Mouse (Mus musculus) layer of hippocampus, postnatal 25 days (tissue): Measurements from ENCODE around the gene 1110017D15Rik. TPM values are rescaled to one million over a fixed set of nuclear protein-coding genes. Genes with fewer than 3 reads are reported as not detected.

Experiments used
- DNase-seq, 2 experiments: peaks; one replicate each; pipeline ENCODE4 v3.0.0; 2022; ENCODE audit warnings: mixed read lengths in 2 of 2, low spot score in 1 of 2; ENCODE audit errors: extremely low spot score in 1 of 2
- total RNA-seq, 2 experiments: library from RNA; stranded (reverse); gene quantifications; 2 replicates each; pipeline ENCODE4 v1.2.3; 2021

1110017D15Rik gene
- total RNA-seq, 2 experiments from 2014 or later: 4.5 to 7.0 TPM

DNA sequence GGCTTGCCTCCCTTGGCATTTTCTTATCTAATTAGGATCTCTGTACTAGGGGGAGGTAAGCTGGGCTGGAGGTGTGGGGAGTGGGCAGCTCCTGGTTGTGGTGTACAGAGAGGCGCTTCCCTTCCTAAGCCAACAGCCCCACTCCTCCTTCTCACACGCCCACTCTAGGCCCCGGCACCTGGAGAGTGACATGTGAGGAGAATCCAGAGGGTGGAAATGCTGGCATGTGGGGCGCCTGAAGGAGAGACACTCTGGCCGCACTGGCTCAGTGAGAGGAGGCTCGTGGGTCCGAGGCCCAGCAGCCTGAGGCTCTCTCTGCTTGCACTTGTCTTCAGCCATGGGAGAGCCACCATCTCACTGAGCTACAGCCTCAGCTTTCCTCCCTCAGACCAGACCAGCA is 1.2 kb upstream of the 1110017D15Rik start:
- no peak for DNase-seq

DNA sequence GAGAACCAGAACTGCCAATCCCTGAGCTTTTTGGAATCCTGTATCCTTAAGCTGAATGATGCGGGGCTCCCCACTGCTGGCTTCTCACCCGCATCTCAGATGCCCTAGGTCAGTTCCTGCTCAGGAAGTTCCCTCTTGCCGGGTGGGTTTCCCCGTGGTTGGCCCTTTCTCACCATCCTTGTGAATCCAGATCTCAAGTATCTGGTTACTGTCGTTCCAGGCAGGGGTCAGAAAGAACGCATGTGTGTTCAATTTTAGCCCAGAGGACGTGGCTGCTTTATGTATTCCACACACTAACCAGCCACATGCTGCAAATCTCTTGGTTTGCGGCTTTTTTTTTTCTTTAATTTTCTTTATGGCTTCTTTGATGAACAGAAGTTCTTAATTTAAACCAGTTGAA is 3.4 kb downstream of the 1110017D15Rik start:
- DNase-seq: no peak

DNA sequence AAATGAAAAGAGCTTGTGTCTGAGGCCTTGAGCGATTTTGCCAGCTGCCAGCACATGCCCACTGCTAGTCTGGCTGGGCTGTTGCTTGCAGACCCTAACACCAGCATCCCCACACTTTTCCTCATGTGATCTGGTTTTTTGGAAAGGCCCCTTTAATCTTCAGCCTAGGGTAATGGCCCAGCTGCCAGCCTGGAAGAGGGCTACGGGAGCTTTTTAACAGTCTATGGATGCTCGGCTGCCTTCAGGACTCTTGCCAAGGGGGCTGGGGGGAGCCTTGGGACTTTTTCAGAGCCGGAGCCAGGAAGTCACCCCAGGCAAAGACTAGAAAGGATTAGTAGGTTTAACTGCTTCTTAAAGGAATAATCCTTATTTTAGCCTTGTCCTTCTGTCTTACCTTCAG is 3.8 kb downstream of the 1110017D15Rik start:
- no peak for DNase-seq

DNA sequence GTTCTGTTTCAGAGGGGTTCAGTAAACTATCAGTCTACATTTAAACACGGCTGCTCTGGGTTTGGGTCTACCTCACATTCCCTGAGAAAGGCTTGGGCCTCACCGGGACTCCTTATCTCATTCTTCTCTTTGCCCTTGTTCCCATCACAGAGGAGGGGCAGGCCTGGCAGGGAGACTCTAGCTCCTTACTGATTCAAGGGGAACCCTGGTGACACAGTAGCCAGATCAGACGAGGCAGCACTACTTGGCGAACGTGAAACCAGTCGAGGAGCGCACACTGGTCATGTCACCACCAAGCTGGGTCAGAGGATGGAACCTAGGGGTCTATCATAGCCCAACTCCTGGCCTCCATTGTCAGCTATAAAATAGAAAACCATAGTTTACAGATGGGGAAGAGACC is 9.1 kb downstream of the 1110017D15Rik start:
- DNase-seq: no peak

DNA sequence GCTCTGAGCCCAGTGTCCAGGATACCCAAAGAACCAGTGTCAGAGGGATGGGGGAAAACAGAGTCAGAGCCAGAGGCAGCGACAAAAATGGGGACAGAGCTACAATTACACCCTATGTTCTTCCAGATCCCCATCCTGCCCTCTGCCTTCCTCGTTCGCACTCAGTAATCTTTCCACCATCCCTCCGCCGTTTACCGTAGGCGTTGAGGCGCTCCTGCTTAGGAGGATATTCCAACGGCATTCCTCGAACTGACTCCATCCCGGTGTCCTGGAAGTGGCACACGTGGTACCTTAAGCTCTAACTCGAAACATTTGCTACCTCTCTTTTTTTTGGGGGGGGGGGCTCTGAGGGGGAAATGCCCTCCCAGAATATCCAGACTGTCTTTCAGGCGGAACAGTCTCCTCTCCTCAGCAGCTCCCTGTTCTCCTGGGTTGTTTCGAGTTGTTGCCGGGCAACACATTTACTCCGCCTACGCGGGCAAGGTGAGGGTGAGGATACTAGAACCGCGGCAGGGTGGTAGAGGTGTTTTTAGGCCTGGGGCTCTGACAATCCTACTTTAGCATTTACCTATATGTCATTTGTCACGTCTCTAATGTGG is 9.7 kb downstream of the 1110017D15Rik start:
- no peak for DNase-seq

GRCm38 (mm10) chr4:41506906-41507305 is 10.2 kb downstream of the 1110017D15Rik start:
- DNase-seq: peak; percentile 69 to 74

DNA sequence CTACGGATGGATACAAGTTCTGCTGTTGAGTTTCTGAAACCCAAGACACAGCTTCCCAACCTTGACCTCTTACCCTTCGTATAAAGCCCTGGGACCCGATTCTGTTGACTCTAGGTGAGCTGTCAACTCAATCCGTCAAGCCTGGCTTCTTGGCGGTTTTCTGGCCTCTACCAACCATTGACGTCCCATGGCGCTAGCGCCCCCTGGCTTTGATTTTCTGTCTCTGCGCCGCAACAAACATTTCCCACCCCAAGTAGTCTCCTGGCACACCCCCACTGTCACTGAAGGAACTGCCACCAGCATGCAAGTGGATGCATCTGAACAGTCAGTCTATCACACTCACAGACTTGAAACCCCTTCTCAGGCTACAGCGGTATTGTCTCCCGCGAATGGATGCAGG is 11.0 kb downstream of the 1110017D15Rik start:
- peak; percentile 52 to 65 for DNase-seq

DNA sequence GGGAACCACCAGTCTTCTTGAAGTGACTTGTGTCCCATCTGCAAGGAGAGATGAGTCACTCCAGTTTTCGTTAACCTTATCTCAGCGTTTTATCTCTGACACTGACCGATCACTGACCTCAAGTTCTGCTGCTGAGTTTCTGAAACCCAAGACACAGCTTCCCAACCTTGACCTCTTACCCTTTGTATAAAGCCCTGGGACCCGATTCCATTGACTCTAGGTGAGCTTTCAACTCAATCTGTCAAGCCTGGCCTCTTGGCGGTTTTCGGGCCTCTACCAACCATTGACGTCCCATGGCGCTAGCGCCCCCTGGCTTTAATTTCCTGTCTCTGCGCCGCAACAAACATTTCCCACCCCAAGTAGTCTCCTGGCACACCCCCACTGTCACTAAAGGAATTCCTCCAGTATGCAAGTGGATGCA is 12.0 kb downstream of the 1110017D15Rik start:
- no peak for DNase-seq

GRCm38 (mm10) chr4:41504325-41504724 is 12.8 kb downstream of the 1110017D15Rik start:
- no peak for DNase-seq

DNA sequence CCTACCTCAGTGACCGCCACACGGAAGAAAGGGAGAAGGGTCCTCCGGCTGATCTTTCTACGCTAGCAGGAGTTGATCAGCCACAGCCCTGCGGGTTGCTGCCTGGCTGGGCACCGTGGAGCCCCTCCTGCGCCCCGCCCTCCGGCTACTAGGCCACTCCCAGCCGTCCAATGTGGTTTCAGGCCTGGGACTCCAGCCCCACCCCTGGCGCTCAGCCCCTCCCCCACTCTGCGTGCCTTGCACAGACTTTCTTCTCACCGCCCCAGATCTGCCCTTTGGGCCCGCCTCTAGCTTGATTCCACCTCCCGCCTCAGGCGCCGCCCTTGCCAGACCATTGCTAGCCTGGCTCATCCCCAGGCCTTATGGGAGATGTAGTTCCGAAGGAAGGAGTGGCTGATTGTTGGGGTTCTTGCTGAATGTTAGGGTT is 14.1 kb downstream of the 1110017D15Rik start, which contains the start of gene AI464131:
TSS of gene AI464131 (minus strand) at position 91 of the 427 bp plus-strand sequence.
- peak; percentile 84 to 86 for DNase-seq

DNA sequence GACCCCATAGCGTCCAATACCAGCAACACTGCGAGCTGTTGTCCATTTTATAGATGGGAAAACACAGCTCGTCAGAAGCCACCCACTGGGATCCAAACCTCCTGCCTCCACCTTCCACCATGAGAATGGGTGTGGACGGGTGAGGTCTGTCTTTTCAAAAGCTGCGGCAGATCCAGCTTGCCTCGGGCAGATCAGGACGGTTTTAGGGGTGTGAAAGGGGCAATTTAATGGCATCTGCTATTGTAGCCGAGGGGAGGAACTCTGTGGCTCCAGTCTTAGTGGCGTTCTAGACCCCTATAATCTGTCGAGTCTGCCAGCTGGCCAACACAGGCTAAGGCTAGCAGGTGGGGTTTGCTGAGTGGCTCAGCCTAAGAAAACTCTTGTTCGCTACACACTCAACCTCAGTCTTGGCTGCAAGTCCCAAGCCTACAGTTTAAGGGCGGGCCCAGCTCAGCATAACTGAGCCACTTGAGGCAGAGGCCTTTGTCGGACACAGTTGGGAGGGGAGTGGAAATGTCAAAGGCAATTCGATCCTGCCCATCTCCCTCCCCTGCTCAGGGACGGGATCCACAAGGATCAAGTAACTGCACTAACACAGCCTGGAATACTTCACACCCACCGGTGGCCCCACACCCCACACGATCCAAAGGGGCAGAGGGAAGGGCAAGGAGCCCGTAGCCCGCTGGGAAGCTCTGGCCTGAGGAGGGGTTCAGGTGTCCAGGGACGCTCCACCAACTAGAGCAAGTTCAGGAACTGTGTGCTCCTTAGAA is 14.8 kb downstream of the 1110017D15Rik start:
- no peak for DNase-seq

- DNase-seq: no peak
Measured at GRCm38 (mm10) chr4:41500787-41501186, 16.3 kb downstream of the 1110017D15Rik start.

- DNase-seq: no peak
Measured at GRCm38 (mm10) chr4:41499619-41500018, 17.5 kb downstream of the 1110017D15Rik start.

GRCm38 (mm10) chr4:41498921-41499391 is 18.2 kb downstream of the 1110017D15Rik start:
- DNase-seq: no peak

GRCm38 (mm10) chr4:41497995-41498845 is 18.9 kb downstream of the 1110017D15Rik start:
- no peak for DNase-seq

DNA sequence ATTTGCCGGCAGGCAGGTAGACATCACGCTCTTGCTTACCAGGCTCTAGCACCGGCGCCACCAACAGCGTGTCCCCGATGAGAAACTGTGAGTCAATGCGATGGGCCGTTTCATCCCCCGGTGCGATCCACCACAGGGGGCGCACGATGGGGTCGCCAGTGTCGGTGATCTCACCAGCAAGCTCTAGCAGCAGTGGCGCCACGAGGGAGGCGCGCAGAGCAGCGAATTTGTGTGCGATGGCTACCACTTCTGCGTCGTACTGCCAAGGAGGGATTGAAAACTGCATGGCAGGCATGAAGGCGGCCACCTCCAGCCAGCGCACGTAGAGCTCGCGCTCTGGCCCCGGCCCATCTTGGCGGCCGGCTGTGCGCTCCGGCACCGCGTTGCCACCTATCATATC is 19.6 kb downstream of the 1110017D15Rik start:
- DNase-seq: peak in 1 of 2 experiments; percentile 42

- DNase-seq: no peak
Measured at GRCm38 (mm10) chr4:41497046-41497445, 20.1 kb downstream of the 1110017D15Rik start.

- DNase-seq: no peak
Measured at GRCm38 (mm10) chr4:41495850-41496249, 21.3 kb downstream of the 1110017D15Rik start.

DNA sequence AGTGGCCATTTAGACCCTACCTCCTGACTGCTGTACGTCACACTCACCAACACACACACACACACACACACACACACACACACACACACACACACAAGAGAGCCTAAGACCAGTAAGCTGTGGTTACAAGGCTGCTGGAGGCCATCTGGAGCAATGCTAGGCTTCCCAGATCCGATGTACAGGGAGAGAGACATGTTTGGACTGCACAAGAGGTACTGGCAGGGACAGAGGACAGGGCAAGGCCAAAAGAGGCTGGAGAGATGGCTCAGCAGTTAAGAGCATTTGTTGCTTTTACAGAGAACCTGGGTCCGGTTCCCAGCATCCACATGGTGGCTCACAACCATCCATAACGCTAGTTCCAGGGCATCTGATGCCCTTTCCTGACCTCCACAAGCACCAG is 22.1 kb downstream of the 1110017D15Rik start:
- no peak for DNase-seq

GRCm38 (mm10) chr4:41494378-41494777 is 22.8 kb downstream of the 1110017D15Rik start:
- DNase-seq: no peak
